Mouse (Mus musculus) hindbrain, embryonic 11.5 days (tissue): ENCODE measurements at regions not wholly inside any gene's neighbourhood (a gene's known extent, or its start where the extent isn't known, plus 50 kb on each side); places are given as distances from the start of the nearest gene placed in this dataset.

Experiments used
- ATAC-seq: fragments of 200-750 bp; cut with Nextera tagmentation; 2 replicates; pipeline ENCODE4 v1.8.0; 2017; ENCODE audit warnings: mild to moderate bottlenecking, moderate TSS enrichment, moderate library complexity; ENCODE audit not compliant: low FRiP score
- DNase-seq: peaks from one replicate; pipeline ENCODE4 v3.0.0-alpha.2; 2015; ENCODE audit warnings: low spot score
- H3K27ac ChIP-seq: fragments of 300-500 bp; sonication (generic); 2 replicates; pipeline ENCODE4 v1.5.1; 2014; ENCODE audit warnings: mild to moderate bottlenecking, low read depth, low read length
- H3K27me3 ChIP-seq: fragments of 300-500 bp; sonication (generic); 2 replicates; pipeline ENCODE4 v1.6.1; 2014; ENCODE audit warnings: mild to moderate bottlenecking, low read length, moderate library complexity, mixed read lengths; ENCODE audit not compliant: control insufficient read depth, insufficient read depth
- H3K36me3 ChIP-seq: fragments of 300-500 bp; sonication (generic); 2 replicates; pipeline ENCODE4 v1.6.1; 2014; ENCODE audit warnings: mild to moderate bottlenecking, low read length, moderate library complexity, mixed read lengths; ENCODE audit not compliant: control insufficient read depth, insufficient read depth
- H3K4me1 ChIP-seq: fragments of 300-500 bp; sonication (generic); replicated peaks from 2 replicates; pipeline ENCODE4 v1.6.1; 2014; ENCODE audit warnings: low read length, mixed read lengths; ENCODE audit not compliant: control insufficient read depth, insufficient read depth
- H3K4me2 ChIP-seq: fragments of 300-500 bp; sonication (generic); replicated peaks from 2 replicates; pipeline ENCODE4 v1.6.1; 2014; ENCODE audit warnings: mild to moderate bottlenecking, low read depth, low read length
- H3K4me3 ChIP-seq: fragments of 300-500 bp; sonication (generic); 2 replicates; pipeline ENCODE4 v1.5.1; 2014; ENCODE audit warnings: low read depth, low read length
- H3K9ac ChIP-seq: fragments of 300-500 bp; sonication (generic); 2 replicates; pipeline ENCODE4 v1.6.1; 2014; ENCODE audit warnings: low read depth, low read length
- H3K9me3 ChIP-seq: fragments of 300-500 bp; sonication (generic); 2 replicates; pipeline ENCODE4 v1.6.1; 2016; ENCODE audit warnings: low read length; ENCODE audit not compliant: control insufficient read depth
- WGBS: fragments of 180-500 bp; shearing (Covaris S2); extraction: QIAGEN DNeasy Blood & Tissue Kit; methylation state at CpG from one replicate; pipeline ENCODE4 v1.1.7; 2014; 5-methylcytosine and 5-hydroxymethylcytosine counted together

DNA sequence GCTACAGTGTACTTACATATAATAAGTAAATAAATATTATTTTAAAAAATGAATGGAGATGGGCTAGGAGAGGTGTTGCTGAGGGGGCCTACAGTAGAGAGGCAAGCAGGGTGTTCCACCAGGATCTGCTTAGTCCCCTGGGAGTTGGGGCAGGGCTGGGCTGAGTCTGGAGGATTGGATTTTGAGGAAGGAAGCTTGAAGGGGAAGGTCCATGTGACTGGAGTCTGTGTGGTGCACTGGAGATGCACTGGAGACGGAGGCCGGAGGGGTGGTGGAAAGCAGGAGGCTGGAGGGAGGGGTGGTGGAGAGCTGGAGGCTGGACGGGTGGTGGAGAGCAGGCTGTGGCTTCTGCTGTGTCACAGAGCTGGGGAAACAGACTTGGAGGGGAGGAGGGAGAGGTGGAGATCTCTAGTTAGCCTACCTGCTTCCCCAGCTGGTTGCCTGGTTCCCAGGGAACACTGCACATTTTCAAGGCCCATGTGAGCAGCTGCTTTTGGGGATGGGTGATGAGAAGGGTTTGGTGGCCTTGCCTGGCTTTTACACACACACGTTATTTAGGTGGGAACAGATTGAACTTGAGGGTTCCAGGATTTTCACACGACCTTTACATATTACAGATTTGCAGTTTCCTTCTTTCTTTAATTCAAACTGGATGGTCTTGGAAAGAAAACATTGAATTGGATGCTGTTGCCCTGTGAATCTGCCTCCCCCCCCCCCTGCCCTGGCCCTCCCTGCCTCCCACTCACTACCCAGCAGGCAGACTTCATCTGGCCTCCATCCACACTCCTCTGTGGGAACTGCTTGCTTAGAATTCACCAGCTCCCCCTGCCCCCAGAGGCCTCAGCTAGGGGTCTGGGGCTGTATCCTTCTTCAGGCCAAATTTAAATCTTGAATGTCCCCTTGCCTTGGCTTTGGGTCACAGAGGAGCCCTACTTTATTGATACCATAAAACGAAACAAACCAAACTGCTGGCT is 51.7 kb upstream of the Slc35c1 start:
- no peak overlapping the region for H3K4me2 ChIP-seq
- no peaks in the 10 kb centered on the region for H3K9me3 ChIP-seq
- WGBS: 80% methylated on average over 6 of the region's 6 CpGs
- H3K9ac ChIP-seq: no peak overlapping the region
- H3K27ac ChIP-seq: no peak overlapping the region
- DNase-seq (no peak), ATAC-seq (no peak)
- no peaks in the 10 kb centered on the region for H3K4me1 ChIP-seq
- H3K27me3 ChIP-seq: no peaks in the 10 kb centered on the region
- H3K36me3 ChIP-seq: no peaks in the 10 kb centered on the region
- H3K4me3 ChIP-seq: no peak overlapping the region
